Mouse (Mus musculus) small intestine, adult 2 months (tissue): ENCODE results near the gene Gstm2.
"Not testable (repeated sequence)": the region's sequence is repeated elsewhere in the genome, so short reads cannot be mapped to it uniquely, and the experiment has no call there.

Experiments used
- CTCF ChIP-seq: fragments of 200-500 bp; IDR thresholded peaks from 2 replicates; pipeline ENCODE4 v1.5.1; 2012; ENCODE audit warnings: low read depth, mild to moderate bottlenecking, control low read depth, inconsistent platforms, low read length, moderate library complexity, mixed read lengths; ENCODE audit not compliant: insufficient replicate concordance, insufficient read length; ENCODE audit errors: extremely low read depth
- POLR2A ChIP-seq: fragments of 200-500 bp; IDR thresholded peaks from 2 replicates; pipeline ENCODE4 v1.6.1; 2012; ENCODE audit warnings: low read depth, mild to moderate bottlenecking, control low read depth, inconsistent platforms, low read length, moderate library complexity

- not testable (repeated sequence) for TF ChIP-seq CTCF, POLR2A
Observed at GRCm38 (mm10) chr3:107995974-107996373, 9.7 kb upstream of the Gstm2 start.
